Mouse (Mus musculus) forebrain, embryonic 10.5 days (tissue): Measurements from ENCODE around the gene Ston2. TPM values are rescaled to one million over a fixed set of nuclear protein-coding genes. Genes with fewer than 3 reads are reported as not detected.

Source experiments
- DNase-seq: peaks from one replicate; pipeline ENCODE4 v3.0.0-alpha.2; 2017; ENCODE audit warnings: low spot score; ENCODE audit errors: extremely low spot score
- H3K27ac ChIP-seq: fragments of 300-500 bp; sonication (generic); 2 replicates; pipeline ENCODE4 v1.5.1; 2016; ENCODE audit warnings: mild to moderate bottlenecking
- H3K27me3 ChIP-seq: fragments of 300-500 bp; sonication (generic); 2 replicates; pipeline ENCODE4 v1.6.1; 2016; ENCODE audit warnings: mild to moderate bottlenecking; ENCODE audit not compliant: poor library complexity, severe bottlenecking
- H3K36me3 ChIP-seq: fragments of 300-500 bp; sonication (generic); replicated peaks from 2 replicates; pipeline ENCODE4 v1.6.1; 2016; ENCODE audit warnings: mild to moderate bottlenecking, moderate library complexity
- H3K4me1 ChIP-seq: fragments of 300-500 bp; sonication (generic); 2 replicates; pipeline ENCODE4 v1.6.1; 2016
- H3K4me3 ChIP-seq: fragments of 300-500 bp; sonication (generic); 2 replicates; pipeline ENCODE4 v1.5.1; 2016; ENCODE audit warnings: mild to moderate bottlenecking, moderate library complexity
- H3K9me3 ChIP-seq: fragments of 300-500 bp; sonication (generic); 2 replicates; pipeline ENCODE4 v1.6.1; 2016; ENCODE audit warnings: mild to moderate bottlenecking, moderate library complexity
- WGBS: fragments of 180-500 bp; shearing (Covaris S2); methylation state at CpG from one replicate; pipeline ENCODE4 v1.1.7; 2016; 5-methylcytosine and 5-hydroxymethylcytosine counted together
- polyA plus RNA-seq: library from polyadenylated mRNA; unstranded; fragments of >200 nt; fragmentation: Nextera tagmentation; extraction: Ambion mirVana; gene quantifications from 2 replicates; pipeline ENCODE4 v1.2.1, GENCODE M21; 2016

Ston2 gene
- polyA plus RNA-seq, 1 experiment from 2014 or later = 11.5 TPM

DNA sequence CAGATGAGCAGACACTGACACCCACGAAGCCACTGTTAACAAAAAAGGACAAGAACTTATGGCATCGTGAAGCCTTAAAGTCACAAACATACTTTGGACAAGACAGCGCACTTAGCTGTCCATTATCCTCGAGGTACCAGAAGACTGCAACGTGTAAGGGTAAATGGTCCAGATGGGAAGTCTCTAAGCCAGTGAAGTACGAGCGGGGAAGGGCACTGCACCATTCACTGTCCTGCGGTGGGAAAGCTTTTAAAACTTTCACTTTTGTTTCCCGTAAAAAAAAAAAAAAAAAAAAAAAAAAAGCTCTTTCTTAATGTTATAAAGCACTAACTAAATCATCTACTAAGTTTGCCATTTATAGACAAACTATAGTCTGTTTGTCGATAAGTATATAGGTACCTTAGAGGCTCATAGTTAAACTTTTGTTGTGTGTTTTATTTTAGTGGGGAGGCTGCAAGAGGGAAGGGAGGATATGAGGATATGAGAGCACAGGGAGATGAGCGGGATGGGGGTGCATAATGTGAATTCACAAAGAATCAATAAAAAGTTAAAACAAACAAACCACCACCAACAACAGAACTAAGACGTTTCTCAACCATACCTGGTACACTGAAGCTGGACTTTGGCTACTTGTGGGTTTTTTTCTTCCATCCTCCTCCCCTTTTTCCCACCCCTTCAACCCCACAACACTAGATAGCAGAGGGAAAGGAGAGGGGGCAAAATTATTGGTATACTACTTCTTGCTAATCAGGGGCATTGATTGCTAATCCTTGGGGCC, 127.4 kb downstream of the Ston2 start:
- no peaks in the 10 kb centered on the region for H3K36me3 ChIP-seq
- no peaks in the 10 kb centered on the region for H3K9me3 ChIP-seq
- no peak overlapping the region for H3K4me3 ChIP-seq
- H3K27me3 ChIP-seq = no peaks in the 10 kb centered on the region
- H3K4me1 ChIP-seq = 0 out of 2 replicates have a peak, but pooled peaks cover 3% of the 10 kb centered on the region
- H3K27ac ChIP-seq = no peak overlapping the region
- WGBS = 94% methylated on average over 12 of the region's 12 CpGs
- DNase-seq = no peak

DNA sequence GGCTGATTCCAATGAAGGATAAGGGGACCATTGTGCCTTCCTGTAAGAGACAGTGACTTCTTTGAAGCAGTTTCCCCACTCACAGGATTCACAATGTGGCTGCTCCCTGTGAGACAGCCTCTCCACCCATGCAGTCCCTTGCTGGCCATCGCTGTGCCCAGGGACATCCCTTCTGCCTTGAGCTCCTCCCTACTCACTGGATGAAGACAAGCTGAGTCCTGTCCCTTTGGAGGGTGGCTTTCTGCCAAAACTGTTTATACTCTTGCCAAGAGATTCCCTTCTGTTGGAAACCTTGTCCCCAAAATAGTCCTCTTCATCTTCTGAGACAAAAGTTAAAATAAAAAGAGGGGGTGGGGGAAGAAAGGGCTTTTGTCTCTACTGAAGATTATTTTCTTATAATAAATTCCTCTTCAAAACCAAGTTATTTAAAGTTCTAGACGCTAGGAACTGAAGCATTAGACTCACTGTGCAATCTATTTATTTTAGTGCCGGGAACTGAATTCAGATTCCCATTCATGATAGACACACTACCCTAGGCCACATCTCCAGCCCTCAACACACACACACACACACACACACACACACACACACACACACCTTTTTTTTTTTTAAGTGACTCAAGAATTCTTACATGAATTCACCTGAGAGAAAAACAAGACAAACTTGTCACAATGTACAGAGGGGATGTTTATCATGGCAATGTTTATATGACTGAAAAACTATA, 133.6 kb downstream of the Ston2 start:
- Histone ChIP-seq H3K4me3 (no peak overlapping the region), H3K4me1 (no peaks in the 10 kb centered on the region), H3K27ac (no peak overlapping the region), H3K36me3 (peaks cover 9% of the 10 kb centered on the region), H3K27me3 (no peaks in the 10 kb centered on the region), H3K9me3 (no peaks in the 10 kb centered on the region)
- DNase-seq = no peak
- WGBS = 97% methylated on average over 3 of the region's 3 CpGs

DNA sequence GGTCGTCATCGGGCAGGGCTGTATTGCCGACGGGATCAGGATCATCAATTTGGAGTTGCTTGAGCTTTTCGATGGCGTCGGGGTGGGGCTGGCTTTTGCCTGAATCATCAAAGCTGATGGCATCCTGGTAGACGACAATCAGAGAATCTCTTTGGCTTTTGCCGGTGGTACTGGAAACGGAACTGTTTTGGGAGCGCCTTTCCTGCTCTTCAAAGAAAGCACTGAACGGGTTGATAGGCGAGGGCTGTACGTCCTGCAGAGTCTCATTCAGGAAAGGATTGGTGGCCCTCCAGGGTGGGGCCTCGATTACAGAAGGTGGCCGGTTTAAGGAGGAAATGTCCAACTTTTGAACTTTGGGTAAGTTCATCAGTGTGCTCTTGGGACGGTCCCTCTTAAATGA, 139.8 kb downstream of the Ston2 start:
- DNase-seq = no peak
- Histone ChIP-seq H3K4me1 (0 out of 2 replicates have a peak, but pooled peaks cover under 1% of the 10 kb centered on the region), H3K27ac (no peak overlapping the region), H3K9me3 (peaks cover 14% of the 10 kb centered on the region; the same call in 1 of the 2 replicates), H3K4me3 (no peak overlapping the region), H3K36me3 (peaks cover 50% of the 10 kb centered on the region), H3K27me3 (no peaks in the 10 kb centered on the region)
- 96% methylated on average over 17 of the region's 17 CpGs for WGBS

DNA sequence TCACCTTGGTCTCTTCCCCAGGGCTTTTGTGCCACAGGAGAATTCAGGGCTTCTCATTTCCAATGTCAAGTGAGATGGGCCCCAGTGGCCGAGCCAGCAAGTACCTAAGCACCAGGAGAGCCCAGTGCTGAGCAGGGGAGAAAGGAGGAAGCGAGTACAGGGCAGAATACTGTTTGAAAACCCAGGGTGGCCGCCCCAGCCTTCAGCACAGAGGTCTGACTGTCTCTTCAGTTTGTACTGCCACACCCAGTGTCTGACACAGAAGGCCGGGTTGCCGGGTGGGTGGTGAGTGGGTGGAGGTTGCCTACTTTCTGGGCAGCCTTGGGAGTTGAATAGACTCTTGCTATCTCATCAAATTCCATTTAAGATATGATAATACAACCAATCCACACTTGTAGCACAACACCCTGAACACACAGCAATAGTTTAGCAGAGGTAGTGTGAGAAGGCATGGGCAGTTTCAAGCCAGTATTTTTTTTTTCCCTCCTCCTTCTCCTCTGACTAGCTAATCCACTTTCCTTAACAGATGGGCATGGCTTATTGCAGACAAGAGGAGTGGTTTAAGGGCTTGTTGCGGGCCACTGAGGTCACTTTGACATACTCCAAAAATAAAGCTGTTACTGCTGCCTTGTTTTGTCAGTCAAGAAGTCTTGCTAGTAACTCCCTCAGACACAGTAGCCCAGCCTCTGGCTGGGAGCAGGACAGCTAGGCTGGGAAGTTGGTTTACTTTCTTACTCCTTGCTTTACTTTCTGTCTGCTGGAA, 142.6 kb downstream of the Ston2 start:
- Histone ChIP-seq H3K4me3 (no peak overlapping the region), H3K4me1 (peaks cover 26% of the 10 kb centered on the region), H3K27me3 (no peaks in the 10 kb centered on the region), H3K36me3 (peaks cover 45% of the 10 kb centered on the region), H3K9me3 (peaks cover 14% of the 10 kb centered on the region; the same call in 1 of the 2 replicates), H3K27ac (peak overlapping the region; percentile 35; the same call in 1 of the 2 replicates)
- no peak for DNase-seq
- 95% methylated on average over 6 of the region's 6 CpGs for WGBS

DNA sequence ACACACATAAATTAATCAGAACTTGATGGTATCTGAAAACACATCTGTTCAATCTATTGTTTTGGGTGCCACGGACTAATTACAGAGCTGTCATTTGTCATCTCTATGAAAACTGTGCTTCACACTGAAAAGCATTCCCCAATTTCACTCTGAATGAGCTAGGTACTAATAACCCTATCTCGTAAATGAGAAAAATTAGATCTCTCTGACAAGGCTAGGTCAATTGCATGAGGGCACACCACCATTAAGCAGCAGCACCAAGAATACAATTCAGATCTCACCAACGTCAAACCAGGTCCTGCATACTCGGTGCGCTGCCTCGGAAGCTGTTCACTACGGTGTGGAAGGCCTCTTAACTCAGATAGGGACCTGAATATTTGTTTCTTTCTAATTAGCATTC, 145.0 kb downstream of the Ston2 start:
- WGBS = 85% methylated on average over 7 of the region's 7 CpGs
- no peak overlapping the region for H3K27ac ChIP-seq
- H3K27me3 ChIP-seq = no peaks in the 10 kb centered on the region
- H3K9me3 ChIP-seq = peaks cover 9% of the 10 kb centered on the region; the same call in 1 of the 2 replicates
- H3K36me3 ChIP-seq = peaks cover 48% of the 10 kb centered on the region
- H3K4me3 ChIP-seq = no peak overlapping the region
- peaks cover 26% of the 10 kb centered on the region for H3K4me1 ChIP-seq
- DNase-seq = no peak

DNA sequence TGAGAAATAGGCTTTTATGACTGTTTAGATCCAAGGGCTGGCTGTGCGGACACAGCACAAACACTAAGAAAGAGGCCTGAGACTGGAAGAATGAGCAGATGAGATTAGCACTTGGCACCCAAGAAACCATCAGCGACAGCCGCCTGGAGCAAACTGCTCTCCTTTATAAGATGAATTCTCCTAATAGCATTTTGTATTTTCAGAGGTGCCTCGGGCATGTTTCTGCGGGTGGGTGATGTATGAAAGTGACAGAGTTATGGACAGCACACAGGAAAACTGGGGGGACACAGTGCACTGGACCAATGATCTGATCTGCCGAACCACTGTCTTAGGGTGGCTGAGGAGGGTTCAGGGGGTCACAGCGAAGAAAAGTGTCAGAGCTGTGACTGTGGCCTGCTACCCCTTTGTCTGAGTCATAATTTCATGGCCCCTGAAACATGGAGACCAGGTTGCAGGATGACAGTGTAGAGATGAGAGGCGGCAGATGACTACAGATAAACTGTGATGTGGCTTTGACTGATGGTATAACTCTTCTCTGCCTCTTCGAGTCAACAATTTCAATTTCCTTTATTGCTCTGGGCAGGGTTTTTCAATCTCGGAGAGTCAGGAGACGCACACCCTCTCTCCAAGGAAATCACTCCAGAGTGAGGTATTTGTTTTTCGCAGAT, 145.6 kb downstream of the Ston2 start:
- WGBS = 86% methylated on average over 12 of the region's 12 CpGs

DNA sequence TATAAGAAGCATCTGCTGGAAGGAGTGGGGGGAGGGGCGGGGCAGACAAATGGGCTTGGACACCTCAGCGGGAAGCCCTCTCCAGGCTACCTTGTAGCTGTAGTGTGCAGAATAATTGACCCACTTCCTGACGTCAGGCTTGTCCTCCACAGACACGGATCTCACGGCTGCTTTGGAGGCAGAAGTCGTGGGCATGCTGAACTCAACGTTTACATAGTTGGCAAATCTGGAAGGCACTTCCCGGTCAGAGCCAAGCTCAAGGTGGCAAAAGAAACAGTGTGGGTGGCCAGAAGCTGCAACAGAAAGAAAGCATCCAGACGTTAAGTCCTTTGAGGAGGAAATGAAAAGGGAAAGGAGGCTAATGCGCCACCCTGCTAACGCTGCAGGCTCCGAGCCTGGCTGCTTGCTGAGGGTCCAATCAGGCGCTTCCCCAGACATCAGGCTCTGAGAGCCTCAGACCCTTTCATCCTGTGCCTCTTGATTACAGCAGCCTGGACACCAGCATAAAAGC, 146.5 kb downstream of the Ston2 start:
- peak overlapping the region; percentile 40 for H3K4me3 ChIP-seq
- peak overlapping the region; percentile 77 for H3K27ac ChIP-seq
- WGBS = 16% methylated on average over 13 of the region's 13 CpGs
- H3K4me1 ChIP-seq = peaks cover 29% of the 10 kb centered on the region
- H3K27me3 ChIP-seq = no peaks in the 10 kb centered on the region
- peak; percentile 64 for DNase-seq
- no peaks in the 10 kb centered on the region for H3K9me3 ChIP-seq
- peaks cover 33% of the 10 kb centered on the region for H3K36me3 ChIP-seq

More for the DNA sequence above, 145.6 kb downstream of the Ston2 start:
- Histone ChIP-seq H3K27ac (peak overlapping the region; percentile 77), H3K36me3 (peaks cover 42% of the 10 kb centered on the region), H3K4me3 (no peak overlapping the region), H3K9me3 (peaks cover 3% of the 10 kb centered on the region; the same call in 1 of the 2 replicates), H3K27me3 (no peaks in the 10 kb centered on the region), H3K4me1 (peaks cover 29% of the 10 kb centered on the region)
- no peak for DNase-seq

DNA sequence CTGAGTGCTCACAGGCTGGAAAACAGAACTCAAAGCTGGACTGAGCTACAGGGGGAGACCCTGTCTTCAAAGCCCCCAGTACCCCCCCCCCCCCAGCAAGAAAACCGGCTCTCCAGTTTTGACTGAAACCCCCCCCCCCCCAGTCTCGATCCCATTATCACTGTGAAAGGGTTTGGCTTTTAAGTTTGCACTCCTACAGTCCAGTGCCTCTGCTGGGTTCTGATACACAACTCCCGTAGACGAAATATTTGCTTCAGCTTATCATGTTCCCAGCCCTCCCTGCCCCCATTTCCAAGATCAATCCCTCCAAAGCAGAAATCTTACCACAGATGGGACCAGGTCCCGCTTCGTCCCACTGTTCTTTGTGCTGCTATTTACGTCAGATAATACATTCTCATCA, 147.1 kb downstream of the Ston2 start:
- Histone ChIP-seq H3K36me3 (peaks cover 29% of the 10 kb centered on the region), H3K27ac (peak overlapping the region; percentile 77), H3K27me3 (no peaks in the 10 kb centered on the region), H3K9me3 (no peaks in the 10 kb centered on the region), H3K4me1 (peaks cover 29% of the 10 kb centered on the region), H3K4me3 (peak overlapping the region; percentile 40; the same call in 1 of the 2 replicates)
- DNase-seq = no peak
- 47% methylated on average over 7 of the region's 7 CpGs for WGBS

DNA sequence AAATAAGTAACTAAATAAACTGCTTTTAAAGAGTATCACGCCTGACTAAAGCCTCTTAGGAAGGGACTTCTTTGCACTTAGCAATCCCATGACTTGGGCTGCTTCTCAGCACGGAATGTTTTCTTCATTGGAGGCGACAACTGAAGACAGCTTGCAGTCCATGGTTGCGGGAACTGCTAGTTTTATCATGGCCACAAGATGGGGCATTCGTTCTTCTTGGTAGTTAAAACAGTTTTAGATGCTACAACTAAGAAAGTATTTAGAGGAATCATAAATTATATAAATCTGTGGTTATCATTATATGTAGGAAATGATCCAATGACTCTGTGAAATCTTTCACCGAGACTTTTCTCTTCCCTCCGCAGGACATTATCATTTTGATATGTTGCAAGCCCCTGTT, 147.5 kb downstream of the Ston2 start:
- Histone ChIP-seq H3K4me3 (no peak overlapping the region), H3K9me3 (no peaks in the 10 kb centered on the region), H3K27me3 (no peaks in the 10 kb centered on the region), H3K27ac (peak overlapping the region; percentile 77; the same call in 1 of the 2 replicates), H3K36me3 (peaks cover 30% of the 10 kb centered on the region), H3K4me1 (peaks cover 29% of the 10 kb centered on the region)
- WGBS = 60% methylated on average over 7 of the region's 7 CpGs
- peak; percentile 35 for DNase-seq

DNA sequence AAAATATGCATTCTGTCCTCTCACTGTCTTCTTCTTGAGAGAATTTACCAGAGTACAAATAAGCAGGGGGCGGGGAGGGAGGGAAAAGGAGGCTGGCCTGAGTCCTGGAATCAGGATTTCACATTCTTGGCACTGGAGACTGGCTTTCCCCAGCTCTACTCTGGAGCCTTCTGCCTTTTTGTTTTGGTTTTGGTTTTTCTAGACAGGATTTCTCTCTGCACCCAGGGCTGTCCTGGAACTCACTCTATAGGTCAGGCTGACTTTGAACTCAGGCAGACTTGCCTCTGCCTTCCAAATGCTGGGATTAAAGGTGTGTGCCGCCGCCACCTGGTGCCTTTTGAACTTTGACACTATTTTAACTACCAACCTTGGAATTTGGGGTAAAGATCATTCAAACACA, 149.8 kb downstream of the Ston2 start:
- Histone ChIP-seq H3K36me3 (peaks cover 27% of the 10 kb centered on the region), H3K4me1 (peaks cover 31% of the 10 kb centered on the region), H3K9me3 (peaks cover 3% of the 10 kb centered on the region; the same call in 1 of the 2 replicates), H3K27ac (no peak overlapping the region), H3K4me3 (no peak overlapping the region), H3K27me3 (no peaks in the 10 kb centered on the region)
- no peak for DNase-seq
- WGBS = 83% methylated on average over 3 of the region's 3 CpGs

DNA sequence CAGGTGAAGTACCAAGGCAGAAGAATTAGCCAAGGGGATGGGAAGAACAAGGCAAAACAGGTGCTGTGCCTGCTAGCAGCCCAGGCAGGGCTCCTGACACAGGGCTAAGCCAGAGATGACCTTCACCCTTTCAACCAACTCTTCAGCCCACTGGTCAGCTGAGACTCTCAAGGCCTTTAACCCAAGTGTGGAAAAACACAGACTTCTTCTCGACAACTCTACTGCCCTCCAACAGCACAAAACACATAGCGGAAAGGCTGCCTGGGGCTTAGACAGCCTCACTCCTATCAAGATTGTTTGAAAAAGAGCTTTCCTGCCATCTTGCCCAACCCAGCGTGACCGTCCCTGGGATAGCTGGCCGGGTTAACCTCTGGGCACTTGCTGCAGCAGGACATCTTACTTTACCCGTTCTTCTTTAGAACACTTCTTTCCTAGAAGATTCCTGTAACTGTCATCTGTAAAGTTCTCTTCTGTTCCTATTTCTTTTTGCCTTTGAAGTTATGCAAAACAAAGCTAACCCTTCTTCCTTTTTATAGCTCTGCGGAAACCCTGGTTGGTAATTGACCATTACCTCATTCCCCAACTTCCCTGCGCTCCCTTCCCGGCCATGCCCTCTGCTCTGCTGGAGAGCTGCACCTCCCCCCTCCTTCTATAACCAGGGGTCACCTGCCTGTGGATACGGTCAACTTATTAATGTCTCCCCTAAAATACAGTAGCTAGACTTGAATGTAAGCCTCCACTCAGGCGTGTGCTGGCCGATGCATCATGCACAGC, 150.9 kb downstream of the Ston2 start:
- Histone ChIP-seq H3K4me1 (peaks cover 20% of the 10 kb centered on the region), H3K4me3 (no peak overlapping the region), H3K36me3 (peaks cover 32% of the 10 kb centered on the region), H3K9me3 (peaks cover 6% of the 10 kb centered on the region; the same call in 1 of the 2 replicates), H3K27me3 (no peaks in the 10 kb centered on the region), H3K27ac (no peak overlapping the region)
- DNase-seq = no peak
- WGBS = 85% methylated on average over 12 of the region's 12 CpGs
